Comparison of ENCODE assay signal across 8 mouse cellular contexts in genomic region chr9:106394649-106395602, GRCm38 (mm10). TPM values are rescaled to one million over a fixed set of nuclear protein-coding genes. Genes with fewer than 3 reads are reported as not detected.
A peak's percentile ranks its signal among the peaks of the same experiment; 100 is the strongest.
DNase-seq lines count a peak whose midpoint lies in the region; TF ChIP-seq lines count a peak whose summit lies in the region.

No protein-coding gene starts in this region.

- peak overlapping the region; percentile 76 for H3K27ac ChIP-seq in heart, embryonic 10.5 days
- no peak overlapping the region for H3K27ac ChIP-seq in bone marrow, adult 2 months (ENCODE audit: control insufficient read depth, insufficient read depth, low read depth, low read length, poor library complexity)

- TF ChIP-seq POLR2A in bone marrow, adult 2 months (IDR thresholded peaks at IDR 0.05; ENCODE audit: borderline replicate concordance, control insufficient read depth, low read depth, low read length): no peak

- peaks cover 70% of the 10 kb centered on the region for H3K4me1 ChIP-seq in heart, embryonic 10.5 days
- H3K4me1 ChIP-seq in bone marrow, adult 2 months (ENCODE audit: control insufficient read depth, insufficient read depth, low read length): peaks cover 7% of the 10 kb centered on the region

- peak; percentile 11; the same call in 1 of the 2 replicates for TF ChIP-seq CTCF in bone marrow, adult 2 months (IDR thresholded peaks at IDR 0.05; ENCODE audit: control insufficient read depth, insufficient read depth, low read length)

- no peaks in the 10 kb centered on the region for H3K36me3 ChIP-seq in heart, embryonic 10.5 days

- H3K4me3 ChIP-seq in heart, embryonic 10.5 days: no peak overlapping the region
- H3K4me3 ChIP-seq in bone marrow, adult 2 months (replicated peaks; ENCODE audit: control insufficient read depth, low read depth, low read length): no peak overlapping the region

- H3K9me3 ChIP-seq in heart, embryonic 10.5 days: no peaks in the 10 kb centered on the region

- no peaks in the 10 kb centered on the region for H3K27me3 ChIP-seq in heart, embryonic 10.5 days (ENCODE audit: insufficient read depth, poor library complexity, severe bottlenecking)

- 55% methylated on average over 11 of the region's 11 CpGs for WGBS in heart, embryonic 10.5 days
- 72% methylated on average over 11 of the region's 11 CpGs for WGBS in bone marrow, adult 2 months

- no peak for DNase-seq in heart, embryonic 10.5 days (ENCODE audit: low spot score)
- DNase-seq in heart, adult 9 months (ENCODE audit: low spot score in 2 of 2): no peak
- peak; percentile 67 for DNase-seq in induced T-regulatory cell, adult 2 months (ENCODE audit: low read depth)
- DNase-seq in lung, postnatal 36 days: peak; percentile 38
- peak; percentile 73 for DNase-seq in thymus, postnatal 0 days (ENCODE audit: low spot score)
- DNase-seq in urinary bladder, postnatal 4 days (ENCODE audit: low spot score in 2 of 2): no peak
- DNase-seq in ovary, postnatal 10 days (ENCODE audit: low spot score): no peak

RNA-seq across cellular contexts. Expression of gene Dusp7, which starts 26.5 kb away (rescaled TPM):
- 14.4 and 21.0 TPM in 2 replicates for polyA plus RNA-seq in heart, embryonic 10.5 days (2016; fragmentation: Nextera tagmentation; extraction: Ambion mirVana)
- 3.8 and 11.6 TPM in 2 replicates for polyA plus RNA-seq in bone marrow, adult 2 months (2011; ENCODE audit: insufficient read depth, insufficient read length, low replicate concordance, missing spikeins)
- polyA plus RNA-seq in thymus, postnatal 0 days (2015; fragmentation: Nextera tagmentation; extraction: Ambion mirVana): 9.1 and 11.3 TPM in 2 replicates

RNA-seq across cellular contexts. Expression of gene Rpl29, which starts 34.3 kb away (rescaled TPM):
- 735 and 862 TPM in 2 replicates for polyA plus RNA-seq in heart, embryonic 10.5 days (2016; fragmentation: Nextera tagmentation; extraction: Ambion mirVana)
- polyA plus RNA-seq in bone marrow, adult 2 months (2011; ENCODE audit: insufficient read depth, insufficient read length, low replicate concordance, missing spikeins): 121 and 145 TPM in 2 replicates
- 1,071 and 1,139 TPM in 2 replicates for polyA plus RNA-seq in thymus, postnatal 0 days (2015; fragmentation: Nextera tagmentation; extraction: Ambion mirVana)

RNA-seq across cellular contexts. Expression of gene Acy1, which starts 43.2 kb away (rescaled TPM):
- polyA plus RNA-seq in heart, embryonic 10.5 days (2016; fragmentation: Nextera tagmentation; extraction: Ambion mirVana): 31.2 and 45.1 TPM in 2 replicates
- 9.5 and 15.5 TPM in 2 replicates for polyA plus RNA-seq in bone marrow, adult 2 months (2011; ENCODE audit: insufficient read depth, insufficient read length, low replicate concordance, missing spikeins)
- 17.4 and 18.3 TPM in 2 replicates for polyA plus RNA-seq in thymus, postnatal 0 days (2015; fragmentation: Nextera tagmentation; extraction: Ambion mirVana)

RNA-seq across cellular contexts. Expression of gene Abhd14b, which starts 52.3 kb away (rescaled TPM):
- 4.8 and 7.8 TPM in 2 replicates for polyA plus RNA-seq in heart, embryonic 10.5 days (2016; fragmentation: Nextera tagmentation; extraction: Ambion mirVana)
- 4.9 and 6.5 TPM in 2 replicates for polyA plus RNA-seq in bone marrow, adult 2 months (2011; ENCODE audit: insufficient read depth, insufficient read length, low replicate concordance, missing spikeins)
- polyA plus RNA-seq in thymus, postnatal 0 days (2015; fragmentation: Nextera tagmentation; extraction: Ambion mirVana): 9.4 and 13.0 TPM in 2 replicates

RNA-seq across cellular contexts. Expression of gene Abhd14a, which starts 52.6 kb away (rescaled TPM):
- 42.0 and 46.2 TPM in 2 replicates for polyA plus RNA-seq in heart, embryonic 10.5 days (2016; fragmentation: Nextera tagmentation; extraction: Ambion mirVana)
- 4.4 and 16.3 TPM in 2 replicates for polyA plus RNA-seq in bone marrow, adult 2 months (2011; ENCODE audit: insufficient read depth, insufficient read length, low replicate concordance, missing spikeins)
- polyA plus RNA-seq in thymus, postnatal 0 days (2015; fragmentation: Nextera tagmentation; extraction: Ambion mirVana): 15.7 and 19.6 TPM in 2 replicates

Comparison
In these comparisons a context has a peak if more than half of its experiments do, and no peak if none do; other contexts are left out.
1. DNase-seq: peak in induced T-regulatory cell, adult 2 months (single experiment), lung, postnatal 36 days (single experiment) and thymus, postnatal 0 days (single experiment); none in heart, embryonic 10.5 days (single experiment), heart, adult 9 months (0 of 2), urinary bladder, postnatal 4 days (0 of 2) and ovary, postnatal 10 days (single experiment).